Mouse (Mus musculus): ENCODE measurements at regions not wholly inside any gene's neighbourhood (a gene's known extent, or its start where the extent isn't known, plus 50 kb on each side); places are given as distances from the start of the nearest gene placed in this dataset.

DNA sequence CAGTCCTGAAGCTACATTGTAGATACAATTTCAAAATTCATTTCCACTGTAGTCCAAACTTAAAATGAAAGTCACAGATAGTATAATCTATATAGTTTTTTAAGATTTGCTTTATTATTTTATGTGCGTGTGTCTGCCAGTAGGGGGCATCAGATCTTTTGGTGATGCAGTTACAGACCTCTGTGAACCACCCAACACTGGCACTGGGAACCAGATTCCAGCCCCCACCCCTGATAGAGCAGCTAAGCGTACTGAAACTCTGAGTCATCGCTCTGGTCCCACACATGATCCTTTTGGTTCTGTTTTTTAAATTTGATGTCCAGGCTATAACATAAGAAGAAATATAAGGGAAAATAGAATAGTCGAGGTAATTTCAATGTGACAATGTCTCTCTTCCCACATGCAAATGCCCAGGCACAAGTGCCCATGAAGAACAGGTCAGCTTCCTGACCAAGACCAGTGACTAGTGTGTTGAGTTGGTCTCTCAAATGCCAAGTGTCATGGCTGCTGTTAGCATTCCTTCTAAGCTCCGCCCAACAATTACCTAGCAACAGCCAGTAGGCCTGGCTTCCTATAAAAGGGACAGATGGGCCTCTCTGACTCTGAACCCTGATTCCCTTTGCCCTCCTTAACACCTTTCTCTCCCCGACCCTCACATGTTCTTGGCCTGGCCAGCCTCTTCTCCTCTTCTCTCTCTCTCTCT, 229.9 kb downstream of the Prex1 start:
- H3K27ac ChIP-seq (replicated peaks; ENCODE audit: low read depth, low read length), result no peak overlapping the region
- DNase-seq (ENCODE audit: low spot score), result no peak
- H3K4me2 ChIP-seq (replicated peaks; ENCODE audit: low read depth, low read length, severe bottlenecking), result no peak overlapping the region
- no peak overlapping the region for H3K9ac ChIP-seq (ENCODE audit: low read depth, low read length, severe bottlenecking)
- H3K4me3 ChIP-seq (replicated peaks; ENCODE audit: low read length), result no peak overlapping the region
- peaks cover 17% of the 10 kb centered on the region for H3K4me1 ChIP-seq (ENCODE audit: control insufficient read depth, insufficient read depth, low read length)
- H3K9me3 ChIP-seq (ENCODE audit: control insufficient read depth, low read length), result no peaks in the 10 kb centered on the region
- 82% methylated on average over 6 of the region's 6 CpGs for WGBS
- H3K36me3 ChIP-seq (ENCODE audit: control insufficient read depth, insufficient read depth, low read length), result no peaks in the 10 kb centered on the region
- no peaks in the 10 kb centered on the region for H3K27me3 ChIP-seq (ENCODE audit: control insufficient read depth, insufficient read depth, low read length)
- no peak for TF ChIP-seq POLR2A (IDR thresholded peaks at IDR 0.05; ENCODE audit: borderline replicate concordance, extremely low read depth, insufficient read depth, insufficient read length)
- no peak for ATAC-seq (ENCODE audit: low FRiP score, low read depth)

DNA sequence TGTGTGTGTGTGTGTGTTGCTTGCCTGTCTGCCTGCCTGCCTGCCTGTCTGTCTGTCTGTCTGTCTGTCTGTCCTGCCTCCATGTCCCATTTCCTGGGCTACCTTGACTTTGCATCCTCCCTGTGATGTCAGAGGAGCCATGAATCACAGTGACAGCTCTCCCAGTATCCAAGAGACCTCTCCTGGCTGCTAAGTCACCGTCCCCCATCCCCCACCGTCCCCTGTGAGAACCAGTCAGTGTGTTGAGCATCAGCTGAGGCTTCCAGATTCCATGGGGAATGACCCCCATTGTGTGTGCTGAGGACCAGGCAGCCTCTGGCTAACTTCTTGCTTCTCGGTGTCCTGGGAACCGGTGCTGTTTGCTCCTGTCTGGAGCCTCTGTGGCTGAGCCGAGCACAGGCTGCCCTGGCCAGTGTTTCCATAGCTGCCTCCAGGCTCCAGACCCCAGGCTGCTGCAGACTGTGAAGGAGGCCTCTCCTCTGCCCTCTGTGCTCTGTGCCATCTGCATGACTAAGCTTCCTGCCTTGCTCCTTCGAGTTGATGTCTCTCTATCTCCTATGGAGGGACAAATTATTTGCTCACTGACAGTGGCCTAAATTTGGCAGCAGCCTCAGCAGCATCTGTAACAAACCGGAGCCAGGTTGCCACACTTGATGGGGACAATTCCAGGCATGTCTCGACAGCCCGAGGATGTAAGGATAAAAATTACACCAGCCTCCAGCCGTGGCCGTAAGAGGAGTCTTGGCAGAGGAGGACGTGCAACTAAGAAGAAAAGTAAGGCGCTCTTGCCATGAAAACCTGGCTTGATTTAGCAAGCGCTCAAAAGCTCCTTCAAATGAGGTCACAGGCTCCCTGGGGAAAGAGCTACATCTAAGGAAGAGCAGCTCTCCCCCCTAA, 230.7 kb downstream of the Prex1 start:
- peaks cover 12% of the 10 kb centered on the region for H3K4me1 ChIP-seq (ENCODE audit: control insufficient read depth, insufficient read depth, low read length)
- DNase-seq (ENCODE audit: low spot score) (peak; percentile 31), ATAC-seq (ENCODE audit: low FRiP score, low read depth) (no peak)
- peak overlapping the region; percentile 52; the same call in 1 of the 2 replicates for H3K27ac ChIP-seq (replicated peaks; ENCODE audit: low read depth, low read length)
- no peaks in the 10 kb centered on the region for H3K9me3 ChIP-seq (ENCODE audit: control insufficient read depth, low read length)
- no peak overlapping the region for H3K4me3 ChIP-seq (replicated peaks; ENCODE audit: low read length)
- H3K9ac ChIP-seq (ENCODE audit: low read depth, low read length, severe bottlenecking), result no peak overlapping the region
- TF ChIP-seq POLR2A (IDR thresholded peaks at IDR 0.05; ENCODE audit: borderline replicate concordance, extremely low read depth, insufficient read depth, insufficient read length), result no peak
- H3K27me3 ChIP-seq (ENCODE audit: control insufficient read depth, insufficient read depth, low read length), result no peaks in the 10 kb centered on the region
- H3K4me2 ChIP-seq (replicated peaks; ENCODE audit: low read depth, low read length, severe bottlenecking), result no peak overlapping the region
- H3K36me3 ChIP-seq (ENCODE audit: control insufficient read depth, insufficient read depth, low read length), result no peaks in the 10 kb centered on the region
- WGBS, result 42% methylated on average over 14 of the region's 14 CpGs

DNA sequence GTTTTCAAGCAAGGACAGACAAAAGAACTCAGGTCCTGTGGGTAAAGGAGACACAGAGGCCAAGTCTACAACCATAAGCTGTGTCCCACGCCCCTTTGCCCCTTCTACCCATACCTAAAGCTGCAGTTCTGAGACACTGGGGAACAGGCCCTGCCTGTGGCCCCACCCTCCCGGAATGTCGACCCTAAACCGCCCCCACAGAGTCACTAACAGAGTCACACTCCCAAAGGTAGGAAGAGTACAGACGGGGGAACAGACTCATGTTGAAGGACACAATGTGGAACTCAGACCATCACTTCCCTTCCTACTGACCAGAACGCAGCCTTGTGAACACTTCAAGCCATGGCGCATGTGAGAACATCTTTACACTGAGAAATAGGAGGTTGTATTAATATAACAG, 231.9 kb downstream of the Prex1 start:
- H3K27ac ChIP-seq (replicated peaks; ENCODE audit: low read depth, low read length), result no peak overlapping the region
- TF ChIP-seq POLR2A (IDR thresholded peaks at IDR 0.05; ENCODE audit: borderline replicate concordance, extremely low read depth, insufficient read depth, insufficient read length), result no peak
- no peaks in the 10 kb centered on the region for H3K36me3 ChIP-seq (ENCODE audit: control insufficient read depth, insufficient read depth, low read length)
- DNase-seq (ENCODE audit: low spot score) (no peak), ATAC-seq (ENCODE audit: low FRiP score, low read depth) (no peak)
- H3K4me1 ChIP-seq (ENCODE audit: control insufficient read depth, insufficient read depth, low read length), result peaks cover 6% of the 10 kb centered on the region; the same call in 1 of the 2 replicates
- H3K4me2 ChIP-seq (replicated peaks; ENCODE audit: low read depth, low read length, severe bottlenecking), result no peak overlapping the region
- no peak overlapping the region for H3K9ac ChIP-seq (ENCODE audit: low read depth, low read length, severe bottlenecking)
- 87% methylated on average over 7 of the region's 7 CpGs for whole genome bisulfite sequencing
- no peaks in the 10 kb centered on the region for H3K27me3 ChIP-seq (ENCODE audit: control insufficient read depth, insufficient read depth, low read length)
- no peaks in the 10 kb centered on the region for H3K9me3 ChIP-seq (ENCODE audit: control insufficient read depth, low read length)
- H3K4me3 ChIP-seq (replicated peaks; ENCODE audit: low read length), result no peak overlapping the region

DNA sequence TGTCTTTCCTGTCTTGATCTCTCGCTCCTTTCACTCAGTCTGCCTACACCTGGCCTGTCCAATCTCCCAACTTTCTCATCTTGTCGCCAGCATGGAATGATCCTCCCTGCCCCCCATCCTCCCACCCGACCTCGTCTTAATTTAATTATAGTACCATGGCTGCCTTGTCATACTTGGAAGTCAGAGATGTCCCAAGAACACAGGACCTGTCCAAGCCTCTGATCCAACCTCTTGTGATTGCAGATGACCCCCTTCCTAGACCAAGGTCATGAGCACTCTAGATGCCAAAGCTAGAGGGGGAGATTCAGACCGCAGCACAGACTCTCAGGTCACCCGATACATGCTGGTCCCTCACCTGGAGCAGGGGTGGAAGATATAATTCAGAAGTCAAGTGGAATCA, 232.3 kb downstream of the Prex1 start:
- no peaks in the 10 kb centered on the region for H3K36me3 ChIP-seq (ENCODE audit: control insufficient read depth, insufficient read depth, low read length)
- no peaks in the 10 kb centered on the region for H3K27me3 ChIP-seq (ENCODE audit: control insufficient read depth, insufficient read depth, low read length)
- ATAC-seq (ENCODE audit: low FRiP score, low read depth) (no peak), DNase-seq (ENCODE audit: low spot score) (no peak)
- H3K9me3 ChIP-seq (ENCODE audit: control insufficient read depth, low read length), result no peaks in the 10 kb centered on the region
- H3K27ac ChIP-seq (replicated peaks; ENCODE audit: low read depth, low read length), result no peak overlapping the region
- no peak overlapping the region for H3K4me3 ChIP-seq (replicated peaks; ENCODE audit: low read length)
- 75% methylated on average over 6 of the region's 6 CpGs for WGBS
- TF ChIP-seq POLR2A (IDR thresholded peaks at IDR 0.05; ENCODE audit: borderline replicate concordance, extremely low read depth, insufficient read depth, insufficient read length), result no peak
- H3K9ac ChIP-seq (ENCODE audit: low read depth, low read length, severe bottlenecking), result no peak overlapping the region
- H3K4me1 ChIP-seq (ENCODE audit: control insufficient read depth, insufficient read depth, low read length), result peaks cover 6% of the 10 kb centered on the region; the same call in 1 of the 2 replicates
- no peak overlapping the region for H3K4me2 ChIP-seq (replicated peaks; ENCODE audit: low read depth, low read length, severe bottlenecking)

DNA sequence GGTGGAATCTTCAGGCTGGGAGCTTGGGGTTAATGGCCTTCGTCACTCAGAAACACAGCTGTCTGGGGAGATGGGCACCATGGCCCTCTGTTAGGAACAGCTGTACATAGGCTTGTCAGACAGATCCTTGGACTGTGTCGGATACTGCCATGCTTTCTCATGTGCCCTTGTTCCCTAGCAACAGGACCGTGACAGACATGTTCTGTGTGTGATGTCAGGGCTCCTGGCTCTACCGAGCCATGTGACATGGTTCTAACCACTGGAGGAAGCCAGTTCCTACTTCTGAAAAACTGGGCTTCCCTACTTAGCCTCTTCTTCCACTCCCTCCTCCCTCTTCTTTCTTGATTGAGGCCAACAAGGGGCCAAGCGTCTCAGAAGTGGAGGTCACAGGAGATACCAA, 232.7 kb downstream of the Prex1 start:
- peaks cover 6% of the 10 kb centered on the region; the same call in 1 of the 2 replicates for H3K4me1 ChIP-seq (ENCODE audit: control insufficient read depth, insufficient read depth, low read length)
- no peak overlapping the region for H3K9ac ChIP-seq (ENCODE audit: low read depth, low read length, severe bottlenecking)
- H3K4me3 ChIP-seq (replicated peaks; ENCODE audit: low read length), result no peak overlapping the region
- no peaks in the 10 kb centered on the region for H3K36me3 ChIP-seq (ENCODE audit: control insufficient read depth, insufficient read depth, low read length)
- no peak overlapping the region for H3K4me2 ChIP-seq (replicated peaks; ENCODE audit: low read depth, low read length, severe bottlenecking)
- 0 out of 2 replicates have a peak, but pooled peaks have one; percentile 28 for ATAC-seq (ENCODE audit: low FRiP score, low read depth)
- H3K27me3 ChIP-seq (ENCODE audit: control insufficient read depth, insufficient read depth, low read length), result no peaks in the 10 kb centered on the region
- H3K27ac ChIP-seq (replicated peaks; ENCODE audit: low read depth, low read length), result no peak overlapping the region
- no peak for TF ChIP-seq POLR2A (IDR thresholded peaks at IDR 0.05; ENCODE audit: borderline replicate concordance, extremely low read depth, insufficient read depth, insufficient read length)
- WGBS, result 80% methylated on average over 5 of the region's 5 CpGs
- DNase-seq (ENCODE audit: low spot score), result no peak
- no peaks in the 10 kb centered on the region for H3K9me3 ChIP-seq (ENCODE audit: control insufficient read depth, low read length)

Measured in limb, embryonic 14.5 days (tissue).